Mouse (Mus musculus) embryonic facial prominence, embryonic 11.5 days (tissue): ENCODE measurements around the gene Cdcp1. TPM values are rescaled to one million over a fixed set of nuclear protein-coding genes. Genes with fewer than 3 reads are reported as not detected.

ENCODE experiments used
- ATAC-seq: fragments of 200-750 bp; cut with Nextera tagmentation; replicated peaks from 2 replicates; pipeline ENCODE4 v1.8.0; 2017; ENCODE audit warnings: low read depth; ENCODE audit not compliant: insufficient number of reproducible peaks, low FRiP score, low TSS enrichment
- DNase-seq: peaks from one replicate; pipeline ENCODE4 v3.0.0-alpha.2; 2015; ENCODE audit warnings: low spot score
- H3K27ac ChIP-seq: fragments of 300-500 bp; sonication (generic); replicated peaks from 2 replicates; pipeline ENCODE4 v1.5.1; 2014; ENCODE audit warnings: mild to moderate bottlenecking, low read depth, low read length, control low read depth
- H3K27me3 ChIP-seq: fragments of 300-500 bp; sonication (generic); 2 replicates; pipeline ENCODE4 v1.6.1; 2014; ENCODE audit warnings: mild to moderate bottlenecking, low read length, moderate library complexity, mixed read lengths; ENCODE audit not compliant: control insufficient read depth, insufficient read depth
- H3K36me3 ChIP-seq: fragments of 300-500 bp; sonication (generic); replicated peaks from 2 replicates; pipeline ENCODE4 v1.6.1; 2014; ENCODE audit warnings: low read depth, mild to moderate bottlenecking, low read length, moderate library complexity, mixed read lengths; ENCODE audit not compliant: control insufficient read depth, insufficient read depth
- H3K4me1 ChIP-seq: fragments of 300-500 bp; sonication (generic); 2 replicates; pipeline ENCODE4 v1.6.1; 2014; ENCODE audit warnings: low read length, mixed read lengths; ENCODE audit not compliant: control insufficient read depth, insufficient read depth
- H3K4me2 ChIP-seq: fragments of 300-500 bp; sonication (generic); 2 replicates; pipeline ENCODE4 v1.6.1; 2014; ENCODE audit warnings: low read depth, mild to moderate bottlenecking, control low read depth, low read length, moderate library complexity
- H3K4me3 ChIP-seq: fragments of 300-500 bp; sonication (generic); 2 replicates; pipeline ENCODE4 v1.5.1; 2014; ENCODE audit warnings: low read depth, low read length, control low read depth
- H3K9ac ChIP-seq: fragments of 300-500 bp; sonication (generic); replicated peaks from 2 replicates; pipeline ENCODE4 v1.6.1; 2014; ENCODE audit warnings: mild to moderate bottlenecking, control low read depth, low read length
- H3K9me3 ChIP-seq: fragments of 300-500 bp; sonication (generic); replicated peaks from 2 replicates; pipeline ENCODE4 v1.6.1; 2016; ENCODE audit warnings: mild to moderate bottlenecking, low read length, inconsistent platforms, mixed read lengths; ENCODE audit not compliant: control insufficient read depth
- WGBS: fragments of 180-500 bp; shearing (Covaris S2); extraction: QIAGEN DNeasy Blood & Tissue Kit; methylation state at CpG from one replicate; pipeline ENCODE4 v1.1.7; 2014; 5-methylcytosine and 5-hydroxymethylcytosine counted together
- polyA plus RNA-seq: library from polyadenylated mRNA; unstranded; fragments of >200 nt; fragmentation: Nextera tagmentation; extraction: Ambion mirVana; gene quantifications from 2 replicates; pipeline ENCODE4 v1.2.1, GENCODE M21; 2014

Cdcp1 gene
- polyA plus RNA-seq, 1 experiment from 2014 or later = 3.0 TPM

GRCm38 (mm10) chr9:123177380-123178048 lies 38.3 kb downstream of the Cdcp1 start:
- Histone ChIP-seq H3K9me3 (no peaks in the 10 kb centered on the region), H3K4me3 (no peak overlapping the region), H3K9ac (no peak overlapping the region), H3K4me1 (no peaks in the 10 kb centered on the region), H3K36me3 (no peaks in the 10 kb centered on the region), H3K27me3 (no peaks in the 10 kb centered on the region), H3K4me2 (no peak overlapping the region), H3K27ac (no peak overlapping the region)
- ATAC-seq (no peak), DNase-seq (no peak)
- WGBS = 89% methylated on average over 9 of the region's 9 CpGs

- Histone ChIP-seq H3K36me3 (no peaks in the 10 kb centered on the region), H3K4me2 (no peak overlapping the region), H3K9ac (no peak overlapping the region), H3K27me3 (no peaks in the 10 kb centered on the region), H3K4me1 (no peaks in the 10 kb centered on the region), H3K27ac (no peak overlapping the region), H3K9me3 (no peaks in the 10 kb centered on the region), H3K4me3 (no peak overlapping the region)
- DNase-seq (no peak), ATAC-seq (no peak)
- 64% methylated on average over 4 of the region's 4 CpGs for WGBS
Observed at GRCm38 (mm10) chr9:123174356-123174755, 41.5 kb downstream of the Cdcp1 start.

- H3K27ac ChIP-seq = no peak overlapping the region
- no peaks in the 10 kb centered on the region for H3K36me3 ChIP-seq
- ATAC-seq (no peak), DNase-seq (no peak)
- no peak overlapping the region for H3K4me2 ChIP-seq
- no peaks in the 10 kb centered on the region for H3K27me3 ChIP-seq
- H3K4me3 ChIP-seq = no peak overlapping the region
- H3K9ac ChIP-seq = no peak overlapping the region
- 84% methylated on average over 6 of the region's 6 CpGs for WGBS
- H3K9me3 ChIP-seq = no peaks in the 10 kb centered on the region
- H3K4me1 ChIP-seq = no peaks in the 10 kb centered on the region
Observed at GRCm38 (mm10) chr9:123173760-123174159, 42.1 kb downstream of the Cdcp1 start.

- Histone ChIP-seq H3K27me3 (no peaks in the 10 kb centered on the region), H3K4me1 (no peaks in the 10 kb centered on the region), H3K27ac (no peak overlapping the region), H3K4me3 (no peak overlapping the region), H3K36me3 (no peaks in the 10 kb centered on the region), H3K9ac (no peak overlapping the region), H3K4me2 (no peak overlapping the region), H3K9me3 (no peaks in the 10 kb centered on the region)
- ATAC-seq = no peak
- peak; percentile 13 for DNase-seq
- 84% methylated on average over 3 of the region's 3 CpGs for WGBS
Observed at GRCm38 (mm10) chr9:123165781-123166443, 49.9 kb downstream of the Cdcp1 start.

DNA sequence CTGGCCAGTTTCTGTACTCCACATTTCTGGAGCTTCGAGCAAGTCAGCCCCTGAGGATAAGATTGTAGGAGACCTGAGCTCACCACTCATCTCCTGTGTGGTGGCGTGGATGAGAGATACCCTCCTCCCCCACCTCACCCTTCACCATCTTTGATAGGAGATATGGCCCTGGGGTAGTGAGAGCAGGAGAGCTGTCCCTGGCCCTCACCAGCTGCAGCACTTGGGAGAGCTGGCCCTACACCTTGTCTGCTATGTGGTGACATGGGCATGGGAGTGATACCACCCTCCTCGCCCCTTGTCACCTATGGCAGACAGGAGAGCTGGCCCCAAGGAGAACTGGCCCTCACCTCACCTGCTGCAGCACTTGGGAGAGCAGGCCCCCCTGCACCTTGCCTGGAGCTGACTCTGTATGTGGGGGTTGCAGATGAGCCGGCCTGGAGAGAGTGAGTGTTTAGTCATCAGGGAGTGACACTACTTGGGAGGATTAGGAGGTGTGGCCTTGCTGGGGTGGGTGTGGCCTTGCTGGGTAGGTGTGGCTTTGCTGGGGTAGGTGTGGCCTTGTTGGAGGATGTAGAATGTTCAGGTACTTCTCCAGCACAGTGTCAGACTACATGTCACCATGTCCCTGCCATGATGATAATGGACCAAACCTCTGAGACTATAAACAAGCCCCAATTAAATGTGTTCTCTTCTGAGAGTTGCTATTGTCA lies 52.7 kb downstream of the Cdcp1 start:
- Histone ChIP-seq H3K36me3 (no peaks in the 10 kb centered on the region), H3K9ac (no peak overlapping the region), H3K4me3 (no peak overlapping the region), H3K27ac (no peak overlapping the region), H3K27me3 (no peaks in the 10 kb centered on the region), H3K9me3 (no peaks in the 10 kb centered on the region), H3K4me2 (no peak overlapping the region), H3K4me1 (no peaks in the 10 kb centered on the region)
- WGBS = 81% methylated on average over 4 of the region's 4 CpGs
- ATAC-seq (peak; percentile 34; the same call in 1 of the 2 replicates), DNase-seq (no peak)

- ATAC-seq (no peak), DNase-seq (no peak)
- no peak overlapping the region for H3K4me3 ChIP-seq
- H3K27me3 ChIP-seq = no peaks in the 10 kb centered on the region
- H3K9me3 ChIP-seq = no peaks in the 10 kb centered on the region
- H3K4me2 ChIP-seq = no peak overlapping the region
- H3K9ac ChIP-seq = no peak overlapping the region
- WGBS = 50% methylated on average over 2 of the region's 2 CpGs
- H3K4me1 ChIP-seq = no peaks in the 10 kb centered on the region
- H3K36me3 ChIP-seq = no peaks in the 10 kb centered on the region
- H3K27ac ChIP-seq = no peak overlapping the region
Observed at GRCm38 (mm10) chr9:123161792-123162191, 54.0 kb downstream of the Cdcp1 start.

DNA sequence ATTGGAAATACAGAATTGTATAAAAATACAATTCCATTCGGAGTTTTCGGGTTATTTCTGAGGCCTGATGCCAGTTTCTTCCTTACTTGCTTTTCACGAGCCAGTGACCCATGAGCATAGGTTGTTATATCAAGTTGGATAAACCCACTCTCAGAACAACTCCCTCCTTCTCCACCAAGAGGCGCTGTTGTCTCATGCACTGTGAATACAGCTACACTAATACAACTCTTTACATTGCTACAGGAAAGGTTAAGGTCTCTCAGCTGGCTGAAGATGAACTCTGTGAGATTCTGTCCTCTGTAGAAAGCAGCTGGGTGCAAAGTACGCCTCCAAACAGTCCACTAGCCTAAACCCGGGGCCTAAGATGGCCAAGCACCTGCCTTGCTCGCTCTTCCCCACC lies 56.5 kb downstream of the Cdcp1 start:
- DNase-seq (peak; percentile 76), ATAC-seq (no peak)
- Histone ChIP-seq H3K9ac (no peak overlapping the region), H3K9me3 (no peaks in the 10 kb centered on the region), H3K36me3 (no peaks in the 10 kb centered on the region), H3K27ac (no peak overlapping the region), H3K4me1 (no peaks in the 10 kb centered on the region), H3K4me3 (no peak overlapping the region), H3K27me3 (no peaks in the 10 kb centered on the region), H3K4me2 (no peak overlapping the region)
- WGBS = 59% methylated on average over 7 of the region's 7 CpGs
